Mouse (Mus musculus): Measurements from ENCODE around the gene Adamts7.

Gene Adamts7

DNA sequence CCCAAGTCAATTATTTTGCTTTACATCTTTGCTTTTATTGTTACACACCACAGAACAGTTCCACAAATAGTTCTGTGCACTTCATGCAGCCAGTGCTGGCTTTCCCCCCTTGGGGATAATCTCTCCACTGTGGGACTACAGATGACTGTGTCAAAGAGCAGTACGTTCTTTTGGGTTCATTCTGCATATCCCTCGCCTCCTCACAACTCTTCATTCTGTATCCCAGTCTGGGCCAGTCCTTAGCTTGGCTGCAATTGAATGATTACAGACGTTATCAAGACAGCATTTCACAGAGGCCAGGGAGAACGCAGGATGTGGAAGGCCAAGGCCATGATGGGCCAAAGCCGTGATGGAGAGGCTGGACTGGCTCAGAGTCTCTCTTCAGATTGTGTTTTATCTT, 16.0 kb upstream of the Adamts7 start:
- no peak for DNase-seq (ENCODE audit: low spot score in 2 of 2)

DNA sequence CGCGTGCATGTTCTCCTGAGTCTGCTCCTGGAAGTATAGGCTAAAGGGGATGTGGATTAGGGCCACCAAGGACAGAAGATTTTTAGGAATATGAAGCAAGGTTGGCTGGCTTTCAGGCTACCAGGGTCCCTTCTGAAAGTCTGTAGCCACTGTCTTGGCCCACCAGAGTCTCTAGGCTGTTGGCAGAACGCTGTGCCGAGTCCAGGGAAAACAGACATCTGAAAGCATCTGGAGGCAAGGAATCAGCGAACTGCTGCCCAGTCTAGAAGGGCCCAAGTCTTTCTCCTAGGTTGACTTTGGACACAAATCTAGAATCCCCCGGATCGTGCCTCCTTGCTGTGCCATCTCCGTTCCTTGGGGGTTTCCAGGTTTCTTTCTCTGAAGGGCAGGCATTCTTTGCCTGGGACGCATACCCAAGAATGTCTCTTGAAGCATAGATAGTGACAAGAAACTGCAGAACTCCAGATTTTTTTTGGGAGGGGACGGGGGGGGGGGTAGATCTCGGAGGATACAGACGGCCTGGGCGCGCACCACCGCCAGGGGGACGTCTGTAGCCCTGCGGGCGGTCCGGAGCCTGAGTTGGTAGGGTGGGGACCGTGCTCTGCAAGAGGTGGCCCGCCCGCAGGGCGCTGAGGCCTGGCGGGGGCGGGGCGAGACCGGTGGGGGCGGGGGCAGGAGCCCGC, 485 bp upstream of the Adamts7 start:
- DNase-seq (ENCODE audit: low spot score in 2 of 2) = peak in 1 of 2 experiments; percentile 36

DNA sequence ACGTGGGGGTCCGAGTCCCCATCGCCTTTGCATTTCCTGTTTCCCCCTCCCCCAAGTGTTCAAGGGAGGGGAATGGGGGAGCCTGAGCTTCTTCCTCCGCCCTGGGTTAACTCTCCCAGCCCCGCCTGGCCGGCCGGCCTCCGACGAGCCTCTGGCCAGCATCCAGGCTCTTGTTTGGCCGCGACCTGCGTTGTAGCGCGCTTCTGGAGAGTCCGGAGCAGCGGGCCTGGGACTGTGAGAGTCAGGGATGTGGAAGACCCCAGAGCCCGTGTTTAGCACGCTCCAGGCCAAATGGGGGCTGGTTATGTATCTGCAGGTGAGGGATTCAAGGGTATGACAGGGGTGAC, 853 bp downstream of the Adamts7 start:
- no peak for DNase-seq (ENCODE audit: low spot score in 2 of 2)

DNA sequence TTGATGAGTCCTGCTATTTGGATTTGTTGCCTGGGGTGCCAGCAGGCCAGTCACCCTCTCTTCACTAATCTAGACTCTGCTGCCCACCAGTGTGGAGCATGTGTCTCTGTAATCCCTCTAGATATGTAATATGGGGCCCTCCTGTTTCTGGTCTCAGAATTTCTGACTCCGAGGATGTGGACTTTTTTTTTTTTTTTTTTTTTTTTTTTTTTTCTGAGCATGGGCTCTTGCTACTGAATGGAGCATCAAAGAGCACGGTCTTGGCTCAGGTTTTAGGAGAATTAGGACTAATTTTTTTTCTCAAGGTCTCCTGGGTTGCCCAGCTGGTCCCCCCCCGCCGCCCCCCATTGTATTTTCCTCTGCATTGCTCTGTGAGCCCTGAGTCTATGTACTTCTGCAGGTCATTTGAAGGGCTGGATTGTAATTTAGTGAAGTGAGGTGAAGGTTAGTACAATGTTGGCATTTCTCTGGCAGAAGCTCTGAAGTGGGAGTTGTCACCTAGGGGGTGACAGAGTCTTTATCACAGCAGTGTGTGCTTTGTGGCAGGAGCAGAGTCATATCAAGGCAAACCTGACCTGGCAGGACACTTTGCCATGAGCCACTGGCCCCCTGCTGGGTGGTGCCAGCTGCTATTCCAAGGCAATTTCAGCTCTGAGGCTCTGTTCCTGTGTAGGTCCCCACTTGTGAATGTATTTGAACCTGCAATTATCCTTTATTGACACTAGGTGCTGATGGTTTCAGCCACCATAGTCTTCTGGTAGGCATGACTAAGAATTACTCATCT, 2.0 kb downstream of the Adamts7 start:
- DNase-seq (ENCODE audit: low spot score in 2 of 2) = no peak

DNA sequence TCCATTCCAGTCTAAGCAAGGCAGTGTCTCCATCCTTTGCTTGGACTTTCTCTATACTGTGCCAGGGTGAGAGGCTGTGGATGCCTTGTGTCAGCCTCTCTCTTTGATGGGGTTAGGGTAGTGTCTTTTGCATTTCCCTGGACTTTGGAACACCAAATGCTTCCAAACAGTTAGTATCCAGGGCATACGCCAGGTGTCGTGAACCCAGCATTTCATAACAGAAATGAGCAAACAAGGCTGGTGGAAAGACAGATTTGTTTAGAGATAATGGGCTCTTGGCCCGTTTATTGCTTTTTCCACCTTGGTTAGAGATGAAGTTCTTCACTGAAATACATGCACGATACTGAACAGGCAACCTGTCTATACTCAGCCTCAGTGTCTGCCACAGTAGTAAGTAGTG, 2.7 kb downstream of the Adamts7 start:
- DNase-seq (ENCODE audit: low spot score in 2 of 2) = no peak

DNA sequence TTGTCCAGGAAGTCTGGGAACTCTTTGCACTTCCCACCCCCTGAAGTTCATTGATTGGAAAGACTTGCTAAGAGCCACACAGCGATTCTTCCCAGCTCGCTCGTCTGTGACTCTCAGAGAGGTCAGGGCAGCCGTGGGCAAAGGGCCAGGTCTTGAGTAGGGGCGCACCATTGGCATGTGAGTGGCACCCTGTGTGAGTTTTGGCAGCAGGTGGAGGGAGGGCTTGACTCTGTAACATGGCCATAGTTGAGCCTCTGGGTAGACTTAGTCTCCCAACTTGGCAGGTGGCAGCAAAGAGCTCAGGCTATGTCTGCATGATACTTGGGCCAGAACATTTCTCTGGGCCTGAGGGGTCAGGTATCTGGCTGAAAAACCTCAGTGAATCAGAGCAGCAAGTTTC, 3.7 kb downstream of the Adamts7 start:
- no peak for DNase-seq (ENCODE audit: low spot score in 2 of 2)

DNA sequence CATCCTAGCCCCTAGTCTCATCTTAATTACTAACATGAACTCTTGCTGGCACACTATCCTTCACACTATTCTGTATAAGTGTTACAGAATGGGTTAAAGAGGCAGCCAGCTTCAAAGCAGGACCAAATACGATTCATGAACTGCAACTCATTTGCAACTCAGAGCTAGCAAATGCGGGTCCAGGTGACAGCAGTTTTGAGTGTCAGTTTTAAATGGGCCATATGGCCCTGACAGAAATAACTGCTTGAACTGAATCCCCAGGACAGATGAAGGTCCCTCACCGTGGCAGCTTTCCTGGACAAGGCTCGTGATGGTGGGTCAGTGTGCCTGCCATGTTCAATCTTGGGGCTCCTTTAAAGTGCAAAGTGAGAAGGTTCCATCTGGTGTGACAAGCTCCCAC, 7.1 kb downstream of the Adamts7 start:
- no peak for DNase-seq (ENCODE audit: low spot score in 2 of 2)

DNA sequence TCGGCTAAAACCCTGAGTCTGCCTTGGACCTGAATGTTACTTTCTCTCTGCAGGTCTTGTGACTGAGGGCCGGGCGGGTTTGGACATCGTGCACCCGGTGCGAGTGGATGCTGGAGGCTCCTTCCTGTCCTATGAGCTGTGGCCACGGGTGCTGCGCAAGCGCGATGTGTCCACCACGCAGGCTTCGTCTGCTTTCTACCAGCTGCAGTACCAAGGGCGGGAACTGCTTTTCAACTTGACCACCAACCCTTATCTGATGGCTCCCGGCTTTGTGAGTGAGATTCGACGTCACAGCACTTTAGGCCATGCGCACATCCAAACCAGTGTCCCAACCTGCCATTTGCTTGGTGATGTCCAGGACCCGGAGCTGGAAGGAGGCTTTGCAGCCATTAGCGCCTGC, 8.6 kb downstream of the Adamts7 start:
- DNase-seq (ENCODE audit: low spot score in 2 of 2) = no peak

DNA sequence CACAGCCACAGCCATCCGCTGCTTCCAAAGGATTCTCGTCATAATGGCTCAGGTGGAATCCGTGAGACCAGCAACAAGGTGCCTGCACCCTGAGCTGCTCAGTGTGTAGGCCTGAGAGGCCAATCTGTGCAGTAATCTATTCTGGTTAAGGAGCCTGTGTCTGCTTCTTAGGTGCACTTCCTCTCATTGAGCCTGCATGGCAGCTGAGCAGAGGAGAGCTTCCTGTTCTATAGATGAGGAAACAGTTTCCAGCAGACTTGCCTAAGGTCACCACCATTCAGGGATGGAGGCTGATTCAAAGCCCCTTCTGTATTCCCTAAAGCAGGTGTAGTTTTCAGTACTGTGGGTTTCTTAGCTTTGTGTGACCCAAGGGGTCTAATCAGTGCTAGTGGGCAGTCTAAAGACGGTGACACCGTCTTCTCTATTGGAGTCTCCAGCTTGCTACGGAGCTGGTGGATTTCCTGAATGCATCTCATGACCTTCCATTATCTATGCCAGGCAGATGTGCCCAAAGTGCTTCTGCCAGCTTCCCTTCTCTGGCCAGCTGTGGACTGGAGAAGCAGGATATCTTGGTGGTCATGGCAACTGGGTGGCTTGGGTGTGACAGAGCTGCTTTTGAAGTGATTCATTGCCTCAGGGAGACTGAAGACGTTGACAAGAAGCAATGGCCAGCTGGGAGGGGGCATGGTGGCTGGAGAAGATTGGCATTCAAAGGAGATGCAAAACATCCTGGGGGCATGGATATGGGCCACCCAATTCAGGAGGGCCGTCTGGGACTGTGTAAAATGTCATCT, 9.9 kb downstream of the Adamts7 start:
- DNase-seq (ENCODE audit: low spot score in 2 of 2) = no peak

DNA sequence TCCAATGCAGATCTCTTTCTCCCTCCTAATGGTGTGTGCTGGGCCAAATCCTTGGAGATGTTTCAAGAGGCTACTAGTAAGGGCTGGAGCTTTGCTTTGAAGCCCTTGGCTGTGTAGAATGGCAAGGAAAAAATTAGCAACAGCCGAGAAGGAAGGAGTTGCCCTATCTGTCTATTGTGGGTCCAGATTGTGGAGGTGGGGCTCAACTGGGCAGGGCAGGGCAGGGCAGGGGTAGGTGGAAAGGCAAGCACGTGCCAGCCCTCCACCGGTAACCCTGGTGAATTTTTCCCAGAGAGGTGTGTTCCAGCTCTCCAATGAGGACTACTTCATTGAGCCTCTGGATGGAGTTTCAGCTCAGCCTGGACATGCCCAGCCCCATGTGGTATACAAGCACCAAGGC, 10.5 kb downstream of the Adamts7 start:
- no peak for DNase-seq (ENCODE audit: low spot score in 2 of 2)

DNA sequence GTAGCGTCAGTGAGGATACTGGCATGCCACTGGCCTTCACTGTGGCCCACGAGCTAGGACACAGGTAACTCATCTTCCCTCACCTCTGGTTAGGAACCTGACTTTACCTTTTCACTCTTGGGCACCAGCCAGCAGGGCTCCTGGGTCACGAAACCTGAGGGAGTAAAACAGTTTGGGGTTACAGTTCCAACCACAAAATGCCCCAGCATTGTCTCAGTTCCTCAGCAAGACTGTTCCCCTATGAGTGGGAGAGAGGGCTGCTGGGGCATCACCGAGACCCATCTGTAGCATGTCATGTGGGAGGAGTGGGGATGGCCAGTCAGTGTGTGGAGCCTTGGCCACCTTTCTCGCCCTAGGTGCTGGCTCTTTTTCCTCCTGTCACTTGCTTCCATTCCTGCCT, 16.5 kb downstream of the Adamts7 start:
- no peak for DNase-seq (ENCODE audit: low spot score in 2 of 2)

DNA sequence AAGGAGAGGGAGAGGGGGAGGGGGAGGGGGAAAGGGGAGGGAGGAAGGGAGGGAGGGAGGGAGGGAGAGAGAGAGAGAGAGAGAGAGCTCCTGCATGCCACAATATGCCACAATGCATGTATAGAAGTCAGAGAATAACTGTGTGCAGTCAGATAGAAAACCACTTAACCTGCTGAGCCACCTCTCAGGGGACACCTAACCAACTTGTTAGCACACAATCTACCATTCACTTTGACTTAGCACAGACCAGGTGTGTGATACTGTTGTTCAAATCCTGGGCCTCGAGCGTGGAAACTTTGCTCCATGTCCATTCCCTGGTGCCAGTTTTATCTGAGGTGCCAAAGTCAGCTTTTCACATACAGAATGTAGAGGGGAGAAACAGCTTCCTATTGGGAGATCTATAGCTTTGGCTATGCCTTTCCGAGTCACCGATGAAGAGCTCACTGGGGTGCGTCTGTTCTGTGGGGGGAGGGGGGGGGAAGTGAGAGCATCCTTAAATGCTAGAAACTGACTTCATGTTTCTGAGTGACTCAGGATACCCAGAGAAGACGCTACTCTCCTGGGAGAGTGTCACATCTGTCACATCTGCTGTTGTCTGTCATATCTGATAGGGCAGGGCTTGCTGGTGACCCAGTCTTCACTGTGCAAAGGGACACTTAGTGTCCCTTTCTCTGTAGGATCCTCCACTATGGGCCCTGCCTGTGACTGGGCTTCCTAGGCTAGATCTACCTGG, 19.0 kb downstream of the Adamts7 start:
- no peak for DNase-seq (ENCODE audit: low spot score in 2 of 2)

DNA sequence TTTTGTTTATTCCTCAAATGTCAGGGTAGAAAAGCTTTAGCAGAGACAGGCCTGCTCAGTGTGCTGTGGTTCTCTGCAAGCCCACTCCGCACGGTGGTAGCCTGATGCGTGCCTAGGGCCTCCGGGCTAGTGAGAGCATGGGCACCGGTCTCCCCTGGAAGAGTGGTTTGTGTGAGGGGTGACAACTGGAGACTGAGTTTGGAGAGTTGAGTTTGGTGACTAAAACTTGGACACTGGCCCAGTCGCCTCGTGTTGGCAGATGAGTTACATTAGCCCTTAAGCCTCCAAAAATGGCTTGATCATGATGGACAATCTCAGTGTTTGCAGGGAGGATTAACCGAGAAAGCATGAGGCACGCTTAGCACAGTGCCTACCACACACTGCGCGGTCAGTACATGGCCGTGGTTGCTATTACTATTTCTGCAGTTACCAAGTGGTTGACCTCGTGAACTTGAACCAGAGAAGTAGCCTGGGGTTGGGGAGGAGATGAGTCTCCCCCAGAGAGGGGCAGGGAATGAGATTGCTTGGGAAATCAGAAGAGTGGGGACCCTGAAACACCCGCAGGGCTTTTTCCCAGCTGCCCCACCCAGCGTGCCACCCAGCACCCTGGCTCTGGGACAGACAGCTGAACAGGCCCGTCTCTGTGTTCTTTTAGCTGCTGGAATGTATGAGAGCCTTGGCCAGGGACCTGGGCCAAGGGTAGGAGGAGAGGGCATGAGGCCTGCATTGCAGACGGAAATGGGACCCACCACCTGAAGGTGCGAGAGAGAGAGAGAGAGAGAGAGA, 20.0 kb downstream of the Adamts7 start:
- no peak for DNase-seq (ENCODE audit: low spot score in 2 of 2)

DNA sequence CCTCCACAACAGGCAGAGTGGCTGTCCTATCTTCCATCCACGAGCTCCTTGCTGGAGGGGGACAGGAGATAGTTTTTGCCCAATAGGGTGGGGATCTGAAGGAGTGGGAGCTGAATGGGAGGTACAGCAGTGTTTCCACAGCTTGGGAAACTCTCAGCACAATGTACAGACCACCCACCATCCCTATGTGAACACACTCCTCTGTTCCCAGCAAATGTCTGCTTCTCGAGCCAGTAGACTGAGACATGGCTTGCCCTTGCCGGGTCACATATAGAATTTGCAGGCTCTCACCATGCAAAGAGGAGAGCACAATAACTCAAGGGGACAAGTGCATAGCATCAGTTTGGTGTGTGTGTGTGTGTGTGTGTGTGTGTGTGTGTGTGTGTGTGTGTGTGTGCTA, 20.7 kb downstream of the Adamts7 start:
- no peak for DNase-seq (ENCODE audit: low spot score in 2 of 2)

DNA sequence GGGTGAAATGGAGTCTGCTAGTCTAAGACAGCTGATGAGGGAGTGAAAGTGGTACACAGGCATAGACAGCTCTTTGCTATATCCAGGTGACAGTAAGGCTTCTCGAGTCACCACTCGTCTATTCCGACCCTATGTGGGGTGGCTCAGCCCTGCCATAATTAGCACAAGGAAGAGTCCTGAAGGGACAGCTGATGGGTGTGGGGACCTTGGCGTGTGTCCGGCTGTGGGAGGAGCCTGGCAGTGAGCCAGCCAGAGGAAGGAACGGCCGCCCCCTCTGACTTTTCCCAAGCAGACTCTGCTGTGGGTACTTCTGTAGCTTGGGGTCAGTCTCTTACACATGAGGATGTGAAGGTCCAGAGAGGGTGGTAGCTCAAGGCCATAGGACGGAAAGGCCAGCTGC, 21.2 kb downstream of the Adamts7 start:
- DNase-seq (ENCODE audit: low spot score in 2 of 2) = no peak

DNA sequence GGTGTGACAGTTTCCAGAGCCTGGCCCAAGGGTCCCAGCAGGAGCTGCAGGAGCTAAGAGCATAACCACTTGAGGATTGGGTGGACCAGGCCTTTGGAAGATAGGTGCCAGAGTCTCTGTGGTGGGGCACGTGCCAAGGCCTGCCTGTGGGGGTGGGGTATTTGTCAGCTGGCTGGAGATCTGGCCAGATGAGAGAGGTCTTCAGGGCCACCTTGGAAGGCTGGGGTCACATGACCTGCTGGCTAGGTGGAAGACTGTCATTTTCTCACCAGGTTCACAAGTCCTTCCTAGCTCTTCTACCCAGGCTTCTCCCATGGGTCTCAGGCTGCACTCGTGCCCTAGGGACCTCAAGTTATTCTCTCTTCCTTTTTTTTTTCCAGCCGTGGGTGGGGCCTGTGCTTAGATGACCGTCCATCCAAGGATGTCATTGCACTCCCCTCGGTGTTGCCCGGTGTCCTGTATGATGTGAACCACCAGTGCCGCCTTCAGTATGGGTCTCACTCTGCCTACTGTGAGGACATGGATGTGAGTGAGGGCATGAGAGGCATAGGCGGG, 22.6 kb downstream of the Adamts7 start:
- DNase-seq (ENCODE audit: low spot score in 2 of 2) = no peak

DNA sequence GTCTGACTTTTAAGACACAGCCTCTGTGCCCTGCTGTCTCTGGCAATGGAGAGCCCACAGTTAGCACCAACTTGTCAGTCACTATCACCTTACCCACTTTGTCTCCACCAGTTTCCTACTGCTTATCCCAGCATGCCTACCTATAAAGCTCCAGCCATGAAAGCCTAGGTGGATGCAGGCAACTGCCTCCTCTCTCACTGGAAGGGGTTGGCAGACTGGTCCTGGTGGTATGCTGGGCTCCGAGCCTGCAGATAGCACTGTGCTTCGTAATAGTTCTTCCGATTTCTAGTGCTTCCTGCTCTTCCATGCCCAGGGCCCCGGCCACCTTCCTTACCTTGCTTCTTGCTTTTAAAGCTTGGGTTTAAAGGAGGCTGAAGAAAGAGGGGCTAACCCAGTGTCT, 26.0 kb downstream of the Adamts7 start:
- no peak for DNase-seq (ENCODE audit: low spot score in 2 of 2)

DNA sequence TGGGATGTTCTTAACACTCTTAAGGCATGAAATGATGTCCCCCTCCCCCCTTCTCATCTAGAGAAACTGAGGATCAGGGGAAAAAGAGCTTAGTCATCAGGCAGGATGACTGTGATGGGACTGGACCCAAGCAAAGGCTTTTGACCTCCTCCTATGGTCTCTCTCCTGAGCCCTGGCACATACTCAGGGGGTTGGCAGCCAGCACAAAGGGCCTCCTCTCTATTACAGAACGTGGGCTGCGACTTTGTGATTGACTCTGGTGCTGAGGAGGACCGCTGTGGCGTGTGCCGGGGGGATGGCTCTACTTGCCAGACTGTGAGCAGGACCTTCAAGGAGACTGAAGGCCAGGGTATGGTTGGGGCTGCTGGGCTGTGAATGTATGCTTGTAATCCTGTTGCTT, 26.5 kb downstream of the Adamts7 start:
- no peak for DNase-seq (ENCODE audit: low spot score in 2 of 2)

DNA sequence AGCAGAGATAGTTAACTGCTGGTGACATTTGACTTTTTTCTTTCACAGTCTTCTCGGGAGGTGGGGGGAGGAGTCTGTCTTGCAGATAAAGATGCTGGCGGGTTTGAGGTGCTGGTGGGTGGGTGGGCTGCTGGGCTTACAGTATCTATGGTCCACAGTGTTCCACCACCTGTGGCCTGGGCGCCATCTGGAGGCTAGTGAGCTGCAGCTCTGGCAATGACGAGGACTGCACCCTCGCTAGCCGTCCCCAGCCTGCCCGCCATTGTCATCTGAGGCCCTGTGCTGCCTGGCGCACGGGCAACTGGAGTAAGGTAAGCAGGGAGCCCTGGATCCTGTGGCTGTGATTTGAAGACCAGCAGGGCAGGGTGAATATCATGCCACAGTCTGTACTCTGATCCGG, 32.1 kb downstream of the Adamts7 start:
- no peak for DNase-seq (ENCODE audit: low spot score in 2 of 2)

DNA sequence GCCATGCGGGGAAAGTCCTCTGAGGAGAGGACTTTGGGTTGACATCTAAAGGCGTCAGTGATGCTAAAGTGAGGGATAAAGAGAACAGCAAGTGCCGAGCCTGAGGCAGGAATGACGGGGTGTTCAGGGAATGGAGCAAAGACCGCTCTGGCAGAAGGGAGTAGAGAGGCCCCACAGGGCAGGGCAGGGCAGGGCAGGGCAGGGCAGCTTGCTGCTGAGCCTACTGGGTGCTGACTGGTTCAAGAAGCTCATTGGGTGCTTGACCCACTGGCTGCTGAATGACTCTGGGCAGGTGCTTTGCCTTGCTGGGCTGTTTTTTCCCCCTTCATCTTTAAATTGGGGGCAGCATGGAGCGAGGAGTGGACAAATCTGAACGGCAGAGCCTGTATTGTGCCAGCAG, 33.4 kb downstream of the Adamts7 start:
- DNase-seq (ENCODE audit: low spot score in 2 of 2) = no peak

DNA sequence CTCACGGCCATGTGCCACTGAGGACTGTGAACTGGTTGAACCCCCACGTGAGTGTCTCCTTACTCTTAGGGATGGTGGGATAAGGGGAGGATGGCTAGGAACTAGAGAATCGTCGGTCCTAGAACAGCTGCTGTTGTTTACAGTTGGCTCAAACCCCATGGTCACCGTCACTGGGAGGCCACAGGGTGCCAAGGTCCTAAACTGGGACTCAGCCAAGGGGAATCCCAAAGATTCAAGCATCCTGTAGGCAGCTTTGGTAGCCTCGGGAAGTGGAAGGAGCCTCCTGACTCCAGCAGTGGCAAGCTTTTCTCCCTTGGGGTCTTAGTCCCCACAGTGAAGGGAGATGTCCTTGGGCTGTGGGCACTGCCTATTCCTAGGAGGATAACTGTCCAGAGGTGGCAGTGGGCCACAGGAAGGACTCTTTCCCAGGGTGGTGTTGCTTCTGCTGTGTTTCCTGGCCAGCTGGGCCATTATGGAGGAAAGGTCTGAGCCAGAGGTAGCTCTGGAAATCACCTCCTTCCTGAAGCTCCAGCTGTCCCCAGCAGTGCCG, 34.3 kb downstream of the Adamts7 start:
- no peak for DNase-seq (ENCODE audit: low spot score in 2 of 2)
